Mouse (Mus musculus): ENCODE results near the gene Rai14. TPM values are rescaled to one million over a fixed set of nuclear protein-coding genes. Genes with fewer than 3 reads are reported as not detected.
A peak's percentile ranks its signal among the peaks of the same experiment; 100 is the strongest.

Gene Rai14
- polyA plus RNA-seq, 2 experiments: 2.9 to 3.7 TPM

DNA sequence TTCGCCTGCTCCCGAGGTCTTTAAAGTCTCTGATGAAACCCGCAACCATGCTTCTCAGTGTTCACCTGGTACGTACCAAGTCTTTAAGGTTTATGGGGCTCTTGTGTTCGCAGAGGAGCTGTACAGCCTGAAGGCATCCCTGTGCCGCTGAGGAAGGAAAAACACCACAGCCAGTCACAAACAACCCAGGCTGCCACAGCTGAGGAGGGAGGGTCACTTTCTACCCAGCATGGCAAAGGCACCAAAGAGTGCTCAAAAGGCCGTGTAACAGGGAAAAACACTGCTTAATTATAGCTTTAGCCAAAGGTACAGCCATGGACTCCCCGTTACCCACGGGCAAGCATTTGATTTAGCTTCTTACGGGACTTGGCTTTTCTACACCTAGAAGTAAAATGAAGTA is 119.5 kb downstream of the Rai14 start:
- Histone ChIP-seq H3K36me3 (replicated peaks; ENCODE audit: control insufficient read depth, insufficient read depth, low read depth) (no peaks in the 10 kb centered on the region), H3K27ac (no peak overlapping the region), H3K9me3 (ENCODE audit: control insufficient read depth, low read length) (no peaks in the 10 kb centered on the region), H3K9ac (replicated peaks) (no peak overlapping the region), H3K4me3 (ENCODE audit: insufficient read depth in 1 of 2, low read depth in 2 of 2, low read length in 2 of 2) (no peak overlapping the region), H3K27me3 (ENCODE audit: control insufficient read depth, insufficient read depth, low read length) (no peaks in the 10 kb centered on the region), H3K4me1 (replicated peaks; ENCODE audit: control insufficient read depth in 2 of 2, insufficient read depth in 2 of 2, low read length in 1 of 2) (peaks cover 0 to 4% of the 10 kb centered on the region in 2 experiments; a peak in 2 of 4 replicates), H3K4me2 (ENCODE audit: low read depth) (no peak overlapping the region)
- ATAC-seq (ENCODE audit: insufficient read depth): no peak
- DNase-seq (ENCODE audit: low read depth in 3 of 3, low spot score in 3 of 3): no peak
- 75% methylated on average over 10 of the region's 10 CpGs for WGBS (ENCODE audit: insufficient replicate concordance)
- TF ChIP-seq EP300 (IDR thresholded peaks at IDR 0.05; ENCODE audit: low read depth): no peak
- TF ChIP-seq CTCF (IDR thresholded peaks at IDR 0.05; ENCODE audit: low read depth): no peak

GRCm38 (mm10) chr15:10593094-10593493 is 121.3 kb downstream of the Rai14 start:
- Histone ChIP-seq H3K9ac (replicated peaks) (no peak overlapping the region), H3K9me3 (ENCODE audit: control insufficient read depth, low read length) (no peaks in the 10 kb centered on the region), H3K36me3 (replicated peaks; ENCODE audit: control insufficient read depth, insufficient read depth, low read depth) (no peaks in the 10 kb centered on the region), H3K4me1 (replicated peaks; ENCODE audit: control insufficient read depth in 2 of 2, insufficient read depth in 2 of 2, low read length in 1 of 2) (no peaks in the 10 kb centered on the region), H3K27ac (no peak overlapping the region), H3K4me3 (ENCODE audit: insufficient read depth in 1 of 2, low read depth in 2 of 2, low read length in 2 of 2) (no peak overlapping the region), H3K27me3 (ENCODE audit: control insufficient read depth, insufficient read depth, low read length) (no peaks in the 10 kb centered on the region), H3K4me2 (ENCODE audit: low read depth) (no peak overlapping the region)
- ATAC-seq (ENCODE audit: insufficient read depth): no peak
- DNase-seq (ENCODE audit: low read depth in 3 of 3, low spot score in 3 of 3): no peak
- 60% methylated on average over 6 of the region's 6 CpGs for WGBS (ENCODE audit: insufficient replicate concordance)
- TF ChIP-seq CTCF (IDR thresholded peaks at IDR 0.05; ENCODE audit: low read depth): no peak
- no peak for TF ChIP-seq EP300 (IDR thresholded peaks at IDR 0.05; ENCODE audit: low read depth)

- H3K27me3 ChIP-seq (ENCODE audit: control insufficient read depth, insufficient read depth, low read length): no peaks in the 10 kb centered on the region
- WGBS (ENCODE audit: insufficient replicate concordance): 50% methylated on average over 2 of the region's 2 CpGs
- TF ChIP-seq EP300 (IDR thresholded peaks at IDR 0.05; ENCODE audit: low read depth): no peak
- TF ChIP-seq CTCF (IDR thresholded peaks at IDR 0.05; ENCODE audit: low read depth): peak; percentile 33; the same call in 1 of the 2 replicates
- ATAC-seq (ENCODE audit: insufficient read depth) (no peak), DNase-seq (ENCODE audit: low read depth in 3 of 3, low spot score in 3 of 3) (no peak)
- H3K36me3 ChIP-seq (replicated peaks; ENCODE audit: control insufficient read depth, insufficient read depth, low read depth): no peaks in the 10 kb centered on the region
- no peak overlapping the region for H3K27ac ChIP-seq
- H3K4me2 ChIP-seq (ENCODE audit: low read depth): no peak overlapping the region
- no peak overlapping the region for H3K9ac ChIP-seq (replicated peaks)
- H3K4me3 ChIP-seq (ENCODE audit: insufficient read depth in 1 of 2, low read depth in 2 of 2, low read length in 2 of 2): no peak overlapping the region
- H3K9me3 ChIP-seq (ENCODE audit: control insufficient read depth, low read length): no peaks in the 10 kb centered on the region
- no peaks in the 10 kb centered on the region for H3K4me1 ChIP-seq (replicated peaks; ENCODE audit: control insufficient read depth in 2 of 2, insufficient read depth in 2 of 2, low read length in 1 of 2)
Measured at GRCm38 (mm10) chr15:10586565-10586964, 127.9 kb downstream of the Rai14 start.

DNA sequence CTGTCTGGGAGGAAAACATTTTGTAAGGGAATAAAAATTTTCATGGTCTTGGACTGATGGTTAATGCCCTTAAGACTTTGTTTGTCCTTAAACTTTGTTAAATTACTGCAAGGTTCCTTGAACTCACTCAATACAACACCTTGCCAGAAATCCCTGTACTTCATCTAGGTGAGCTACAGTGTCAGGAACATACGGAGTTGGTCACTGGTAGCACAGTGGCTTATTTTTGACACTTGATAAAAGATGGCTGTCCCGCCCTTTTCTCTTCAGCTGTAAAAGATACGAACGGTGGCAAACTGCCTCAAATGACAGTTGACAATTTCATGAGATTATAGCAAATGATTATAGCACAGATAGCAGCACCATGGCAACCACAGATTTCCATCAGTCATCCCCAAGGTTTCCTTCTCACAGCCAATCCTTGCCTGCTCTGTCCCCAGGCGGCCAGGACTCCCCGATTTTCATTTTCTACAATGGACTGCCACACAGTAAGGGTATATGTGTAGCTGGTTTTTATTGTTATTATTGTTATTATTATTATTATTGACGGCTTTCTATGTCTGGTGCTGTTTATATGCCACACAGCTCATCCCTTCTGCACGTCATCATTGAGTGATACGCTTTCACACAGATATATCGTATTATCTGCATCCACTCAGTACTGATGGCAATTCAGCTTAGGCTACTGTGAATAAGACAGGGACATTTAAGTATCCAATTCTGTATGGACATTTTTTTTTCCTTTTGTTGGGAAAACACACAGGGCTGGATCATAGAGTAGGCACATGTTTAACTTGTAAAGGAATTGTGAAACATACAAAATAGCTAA is 129.9 kb downstream of the Rai14 start:
- Histone ChIP-seq H3K9me3 (ENCODE audit: control insufficient read depth, low read length) (no peaks in the 10 kb centered on the region), H3K4me3 (ENCODE audit: insufficient read depth in 1 of 2, low read depth in 2 of 2, low read length in 2 of 2) (no peak overlapping the region), H3K4me2 (ENCODE audit: low read depth) (no peak overlapping the region), H3K27me3 (ENCODE audit: control insufficient read depth, insufficient read depth, low read length) (no peaks in the 10 kb centered on the region), H3K4me1 (replicated peaks; ENCODE audit: control insufficient read depth in 2 of 2, insufficient read depth in 2 of 2, low read length in 1 of 2) (no peaks in the 10 kb centered on the region), H3K27ac (no peak overlapping the region), H3K9ac (replicated peaks) (no peak overlapping the region), H3K36me3 (replicated peaks; ENCODE audit: control insufficient read depth, insufficient read depth, low read depth) (no peaks in the 10 kb centered on the region)
- ATAC-seq (ENCODE audit: insufficient read depth): no peak
- DNase-seq (ENCODE audit: low read depth in 3 of 3, low spot score in 3 of 3): no peak
- WGBS (ENCODE audit: insufficient replicate concordance): 64% methylated on average over 10 of the region's 10 CpGs
- TF ChIP-seq EP300 (IDR thresholded peaks at IDR 0.05; ENCODE audit: low read depth) (no peak), CTCF (IDR thresholded peaks at IDR 0.05; ENCODE audit: low read depth) (no peak)

DNA sequence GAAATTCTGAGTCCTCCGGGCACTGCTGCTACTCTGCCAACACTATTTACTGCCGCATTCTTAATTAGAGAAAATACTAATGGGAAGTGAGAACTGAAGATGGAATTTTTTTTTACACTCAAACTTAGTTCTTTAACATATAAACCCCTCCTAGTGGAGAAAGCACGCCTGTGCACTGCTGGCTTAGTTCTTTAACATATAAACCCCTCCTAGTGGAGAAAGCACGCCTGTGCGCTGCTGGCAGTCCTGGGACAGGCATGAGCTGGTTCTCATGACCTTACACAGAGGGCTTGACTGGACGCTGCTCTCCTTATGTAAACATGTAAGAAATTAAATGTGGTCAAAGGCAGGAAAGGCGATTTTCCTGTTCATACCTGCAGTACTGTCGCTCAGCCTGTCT is 131.0 kb downstream of the Rai14 start:
- H3K9ac ChIP-seq (replicated peaks): no peak overlapping the region
- no peak overlapping the region for H3K4me3 ChIP-seq (ENCODE audit: insufficient read depth in 1 of 2, low read depth in 2 of 2, low read length in 2 of 2)
- H3K4me2 ChIP-seq (ENCODE audit: low read depth): no peak overlapping the region
- no peak overlapping the region for H3K27ac ChIP-seq
- no peaks in the 10 kb centered on the region for H3K9me3 ChIP-seq (ENCODE audit: control insufficient read depth, low read length)
- no peak for TF ChIP-seq EP300 (IDR thresholded peaks at IDR 0.05; ENCODE audit: low read depth)
- TF ChIP-seq CTCF (IDR thresholded peaks at IDR 0.05; ENCODE audit: low read depth): peak; percentile 77
- 47% methylated on average over 8 of the region's 8 CpGs for WGBS (ENCODE audit: insufficient replicate concordance)
- H3K4me1 ChIP-seq (replicated peaks; ENCODE audit: control insufficient read depth in 2 of 2, insufficient read depth in 2 of 2, low read length in 1 of 2): no peaks in the 10 kb centered on the region
- DNase-seq (ENCODE audit: low read depth in 3 of 3, low spot score in 3 of 3) (peak; percentile 19 to 26 (median 22)), ATAC-seq (ENCODE audit: insufficient read depth) (no peak)
- H3K27me3 ChIP-seq (ENCODE audit: control insufficient read depth, insufficient read depth, low read length): no peaks in the 10 kb centered on the region
- no peaks in the 10 kb centered on the region for H3K36me3 ChIP-seq (replicated peaks; ENCODE audit: control insufficient read depth, insufficient read depth, low read depth)
